Mouse (Mus musculus) heart, adult 9 months (tissue): ENCODE measurements around the gene Rexo5.
A peak's percentile ranks its signal among the peaks of the same experiment; 100 is the strongest.

Source experiments
- DNase-seq, 2 experiments: peaks; one replicate each; pipeline ENCODE4 v3.0.0; 2022; ENCODE audit warnings: low spot score in 2 of 2

Gene Rexo5

GRCm38 (mm10) chr7:119793586-119794250 lies at the start of gene Rexo5, which contains the start of gene Eri2:
TSS of gene Rexo5 (plus strand) at chr7:119794006.
TSS of gene Eri2 (minus strand) at chr7:119794058.
- peak; percentile 74 to 80 for DNase-seq

- no peak for DNase-seq
These were observed 49.5 kb upstream of the Rexo5 start for GRCm38 (mm10) chr7:119744321-119744720.

- DNase-seq: no peak
These were observed 47.9 kb upstream of the Rexo5 start for GRCm38 (mm10) chr7:119745869-119746268.

- no peak for DNase-seq
These were observed 45.0 kb upstream of the Rexo5 start for GRCm38 (mm10) chr7:119748761-119749160.

GRCm38 (mm10) chr7:119749942-119750341 lies 43.9 kb upstream of the Rexo5 start:
- no peak for DNase-seq

GRCm38 (mm10) chr7:119753696-119754095 lies 40.1 kb upstream of the Rexo5 start:
- DNase-seq: no peak

GRCm38 (mm10) chr7:119760527-119760951 lies 33.3 kb upstream of the Rexo5 start, which contains the start of gene Acsm3:
TSS of gene Acsm3 (plus strand) at chr7:119760923.
- DNase-seq: no peak

GRCm38 (mm10) chr7:119762166-119762697 lies 31.6 kb upstream of the Rexo5 start:
- no peak for DNase-seq

GRCm38 (mm10) chr7:119764377-119764776 lies 29.4 kb upstream of the Rexo5 start:
- DNase-seq: no peak

GRCm38 (mm10) chr7:119766996-119767395 lies 26.8 kb upstream of the Rexo5 start:
- DNase-seq: no peak

- DNase-seq: no peak
These were observed 23.9 kb upstream of the Rexo5 start for GRCm38 (mm10) chr7:119769895-119770294.

- peak in 1 of 2 experiments; percentile 57 for DNase-seq
These were observed 10.4 kb upstream of the Rexo5 start for GRCm38 (mm10) chr7:119783453-119783852.

- DNase-seq: no peak
These were observed 8.9 kb upstream of the Rexo5 start for GRCm38 (mm10) chr7:119784908-119785307.

GRCm38 (mm10) chr7:119789024-119789423 lies 4.8 kb upstream of the Rexo5 start:
- DNase-seq: no peak

GRCm38 (mm10) chr7:119794251-119794638 lies 439 bp downstream of the Rexo5 start:
- no peak for DNase-seq

GRCm38 (mm10) chr7:119795311-119795710 lies 1.5 kb downstream of the Rexo5 start:
- no peak for DNase-seq

GRCm38 (mm10) chr7:119800488-119800887 lies 6.7 kb downstream of the Rexo5 start:
- DNase-seq: no peak

GRCm38 (mm10) chr7:119800991-119801390 lies 7.2 kb downstream of the Rexo5 start:
- no peak for DNase-seq

GRCm38 (mm10) chr7:119807396-119807795 lies 13.6 kb downstream of the Rexo5 start:
- DNase-seq: no peak

- no peak for DNase-seq
These were observed 14.9 kb downstream of the Rexo5 start for GRCm38 (mm10) chr7:119808723-119809122.

GRCm38 (mm10) chr7:119835371-119835770 lies 41.6 kb downstream of the Rexo5 start:
- no peak for DNase-seq

- DNase-seq: no peak
These were observed 42.4 kb downstream of the Rexo5 start for GRCm38 (mm10) chr7:119835996-119836777.
